Mouse (Mus musculus): ENCODE results near the gene Tdrd1. TPM values are rescaled to one million over a fixed set of nuclear protein-coding genes. Genes with fewer than 3 reads are reported as not detected.
"Not testable (repeated sequence)": the region's sequence is repeated elsewhere in the genome, so short reads cannot be mapped to it uniquely, and the experiment has no call there.

Gene Tdrd1
- 1.3 and 1.4 TPM in 2 replicates for polyA plus RNA-seq (2015; fragmentation: Nextera tagmentation; extraction: Ambion mirVana)

DNA sequence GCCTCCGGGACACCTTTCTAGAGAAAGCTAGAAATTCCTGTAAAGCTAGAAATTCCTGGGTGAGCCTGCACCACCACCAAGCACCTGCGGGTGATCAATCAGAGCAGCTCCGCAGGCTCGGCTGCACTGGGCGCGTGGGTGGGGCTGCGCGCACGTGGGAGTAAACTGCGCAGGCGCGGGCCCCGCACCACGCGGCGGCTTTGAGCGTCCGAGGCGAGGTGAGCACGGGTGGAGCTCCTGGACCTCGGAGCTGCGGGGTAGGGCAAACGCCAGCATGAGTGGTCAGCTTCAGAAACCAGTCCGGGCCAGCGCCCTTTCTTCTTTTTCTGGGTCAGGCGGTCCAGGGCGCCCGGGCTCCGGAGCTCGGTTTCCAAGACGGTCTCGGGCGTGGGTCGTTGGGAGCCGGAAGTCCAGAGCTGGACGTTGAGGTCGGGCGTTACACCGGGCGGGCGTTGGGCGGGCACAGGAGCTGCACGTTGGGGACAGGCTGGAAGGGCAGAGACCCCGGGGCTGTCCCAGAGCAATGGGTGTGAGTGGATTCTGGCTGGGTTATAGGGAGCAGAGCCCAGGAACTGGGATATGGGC lies at the start of gene Tdrd1:
Gene Tdrd1, plus strand, starts transcription at position 163 of the 585 bp plus-strand sequence.
- peak within 1 kb of the TSS; percentile 20; the same call in 1 of the 2 replicates for H3K4me3 ChIP-seq (ENCODE audit: low read length)
- WGBS, result 60% methylated on average over 44 of the region's 44 CpGs

GRCm38 (mm10) chr19:56776719-56777382 lies 49.2 kb upstream of the Tdrd1 start:
- Histone ChIP-seq H3K4me2 (ENCODE audit: low read length) (no peak overlapping the region), H3K9me3 (ENCODE audit: control insufficient read depth, low read length) (no peaks in the 10 kb centered on the region), H3K4me1 (ENCODE audit: control insufficient read depth, insufficient read depth, low read depth, low read length) (peaks cover 12% of the 10 kb centered on the region; the same call in 1 of the 2 replicates), H3K27ac (ENCODE audit: low read depth, low read length) (no peak overlapping the region), H3K27me3 (replicated peaks; ENCODE audit: control insufficient read depth, insufficient read depth, low read length) (peaks cover 7% of the 10 kb centered on the region), H3K36me3 (ENCODE audit: control insufficient read depth, insufficient read depth, low read length) (no peaks in the 10 kb centered on the region), H3K9ac (ENCODE audit: low read depth, low read length) (no peak overlapping the region), H3K4me3 (ENCODE audit: low read length) (no peak overlapping the region)
- ATAC-seq, result peak; percentile 69; the same call in 1 of the 2 replicates
- whole genome bisulfite sequencing, result 49% methylated on average over 16 of the region's 16 CpGs

More for the DNA sequence above, at the start of gene Tdrd1:
- no peak within 1 kb of the TSS for H3K27ac ChIP-seq (ENCODE audit: low read depth, low read length)
- H3K4me2 ChIP-seq (ENCODE audit: low read length), result peak within 1 kb of the TSS; percentile 47
- H3K36me3 ChIP-seq (ENCODE audit: control insufficient read depth, insufficient read depth, low read length), result no peaks in the 10 kb centered on the region
- no peak within 1 kb of the TSS for H3K9ac ChIP-seq (ENCODE audit: low read depth, low read length)
- peaks cover 3% of the 10 kb centered on the region for H3K4me1 ChIP-seq (ENCODE audit: control insufficient read depth, insufficient read depth, low read depth, low read length)
- no peaks in the 10 kb centered on the region for H3K27me3 ChIP-seq (replicated peaks; ENCODE audit: control insufficient read depth, insufficient read depth, low read length)
- ATAC-seq, result no peak
- H3K9me3 ChIP-seq (ENCODE audit: control insufficient read depth, low read length), result no peaks in the 10 kb centered on the region

- ATAC-seq; H3K9ac ChIP-seq (ENCODE audit: low read depth, low read length); H3K36me3 ChIP-seq (ENCODE audit: control insufficient read depth, insufficient read depth, low read length); H3K4me3 ChIP-seq (ENCODE audit: low read length); H3K27me3 ChIP-seq (replicated peaks; ENCODE audit: control insufficient read depth, insufficient read depth, low read length); H3K9me3 ChIP-seq (ENCODE audit: control insufficient read depth, low read length); H3K27ac ChIP-seq (ENCODE audit: low read depth, low read length); H3K4me2 ChIP-seq (ENCODE audit: low read length): not testable (repeated sequence)
- 97% methylated on average over 7 of the region's 7 CpGs for WGBS
- peaks cover 12% of the 10 kb centered on the region; the same call in 1 of the 2 replicates for H3K4me1 ChIP-seq (ENCODE audit: control insufficient read depth, insufficient read depth, low read depth, low read length)
Observed at GRCm38 (mm10) chr19:56778532-56778931, 47.5 kb upstream of the Tdrd1 start.

GRCm38 (mm10) chr19:56787911-56788310 lies 38.1 kb upstream of the Tdrd1 start:
- ATAC-seq, result no peak
- no peaks in the 10 kb centered on the region for H3K4me1 ChIP-seq (ENCODE audit: control insufficient read depth, insufficient read depth, low read depth, low read length)
- H3K36me3 ChIP-seq (ENCODE audit: control insufficient read depth, insufficient read depth, low read length), result peaks cover 14% of the 10 kb centered on the region
- H3K4me2 ChIP-seq (ENCODE audit: low read length), result no peak overlapping the region
- 87% methylated on average over 7 of the region's 7 CpGs for WGBS
- no peaks in the 10 kb centered on the region for H3K9me3 ChIP-seq (ENCODE audit: control insufficient read depth, low read length)
- H3K27ac ChIP-seq (ENCODE audit: low read depth, low read length), result no peak overlapping the region
- H3K27me3 ChIP-seq (replicated peaks; ENCODE audit: control insufficient read depth, insufficient read depth, low read length), result no peaks in the 10 kb centered on the region
- no peak overlapping the region for H3K9ac ChIP-seq (ENCODE audit: low read depth, low read length)
- no peak overlapping the region for H3K4me3 ChIP-seq (ENCODE audit: low read length)

DNA sequence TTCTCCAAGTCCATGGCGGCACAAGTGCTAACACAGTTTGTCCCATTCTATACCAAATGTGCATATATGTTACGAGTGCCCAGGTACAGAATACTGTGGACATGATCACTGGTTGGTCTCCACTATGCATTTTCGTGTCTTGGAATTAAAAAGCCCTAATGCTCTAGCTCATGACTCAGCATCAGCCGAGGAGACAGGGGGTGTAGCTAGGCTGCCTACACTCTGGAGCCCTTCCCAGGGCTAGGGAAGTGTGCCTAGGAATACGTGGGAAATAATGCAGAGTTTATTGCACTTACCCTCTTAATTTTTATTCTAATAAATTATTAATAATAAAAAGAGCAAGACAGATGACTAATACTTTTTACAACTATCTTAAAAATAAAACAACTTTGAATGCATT lies 37.1 kb upstream of the Tdrd1 start:
- H3K9ac ChIP-seq (ENCODE audit: low read depth, low read length), result no peak overlapping the region
- H3K9me3 ChIP-seq (ENCODE audit: control insufficient read depth, low read length), result no peaks in the 10 kb centered on the region
- ATAC-seq, result no peak
- no peaks in the 10 kb centered on the region for H3K27me3 ChIP-seq (replicated peaks; ENCODE audit: control insufficient read depth, insufficient read depth, low read length)
- no peaks in the 10 kb centered on the region for H3K4me1 ChIP-seq (ENCODE audit: control insufficient read depth, insufficient read depth, low read depth, low read length)
- H3K4me3 ChIP-seq (ENCODE audit: low read length), result no peak overlapping the region
- 89% methylated on average over 5 of the region's 5 CpGs for WGBS
- no peak overlapping the region for H3K4me2 ChIP-seq (ENCODE audit: low read length)
- no peak overlapping the region for H3K27ac ChIP-seq (ENCODE audit: low read depth, low read length)
- H3K36me3 ChIP-seq (ENCODE audit: control insufficient read depth, insufficient read depth, low read length), result peaks cover 19% of the 10 kb centered on the region

DNA sequence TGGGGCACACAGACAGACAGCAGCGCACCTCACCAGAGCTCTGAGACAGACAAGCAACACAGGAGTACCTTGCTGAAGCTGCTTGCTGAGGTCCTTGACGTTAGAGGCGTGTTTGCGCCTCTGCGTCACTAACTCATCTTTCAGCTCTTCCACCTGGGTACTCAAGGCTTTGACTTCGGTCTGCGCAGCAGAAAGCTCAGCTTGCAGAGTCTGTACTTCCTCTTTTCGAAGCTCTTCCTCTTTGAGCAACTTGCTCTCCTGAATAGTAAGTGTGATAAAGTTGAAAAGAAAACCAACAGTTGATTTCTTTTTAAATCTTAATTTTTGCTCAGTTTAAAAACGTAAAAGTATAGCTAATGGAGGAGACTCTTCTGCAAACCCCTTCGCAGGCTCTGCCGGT lies 28.6 kb upstream of the Tdrd1 start:
- WGBS, result 95% methylated on average over 11 of the region's 11 CpGs
- no peaks in the 10 kb centered on the region for H3K9me3 ChIP-seq (ENCODE audit: control insufficient read depth, low read length)
- no peak overlapping the region for H3K27ac ChIP-seq (ENCODE audit: low read depth, low read length)
- no peaks in the 10 kb centered on the region for H3K27me3 ChIP-seq (replicated peaks; ENCODE audit: control insufficient read depth, insufficient read depth, low read length)
- H3K9ac ChIP-seq (ENCODE audit: low read depth, low read length), result no peak overlapping the region
- H3K4me3 ChIP-seq (ENCODE audit: low read length), result no peak overlapping the region
- no peak overlapping the region for H3K4me2 ChIP-seq (ENCODE audit: low read length)
- H3K4me1 ChIP-seq (ENCODE audit: control insufficient read depth, insufficient read depth, low read depth, low read length), result no peaks in the 10 kb centered on the region
- peaks cover 38% of the 10 kb centered on the region for H3K36me3 ChIP-seq (ENCODE audit: control insufficient read depth, insufficient read depth, low read length)
- no peak for ATAC-seq

DNA sequence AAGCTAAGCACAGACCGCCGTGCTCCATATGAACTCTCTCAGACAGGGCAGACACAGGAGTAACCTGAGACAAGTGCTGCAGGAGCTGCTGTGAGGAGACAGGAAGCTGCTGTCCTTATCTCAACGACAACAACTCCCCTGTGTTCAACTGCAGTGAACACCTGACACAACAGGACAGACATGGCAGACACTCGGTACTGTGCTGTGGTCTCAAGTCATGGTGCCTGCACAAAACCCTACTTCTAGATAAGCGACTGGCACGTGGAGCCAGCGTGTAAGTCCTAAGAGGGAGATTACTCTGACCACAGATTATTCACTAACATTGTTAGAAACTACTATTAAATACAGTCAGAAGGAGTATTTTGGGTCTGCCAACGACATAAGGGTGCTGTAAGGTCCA lies 25.8 kb upstream of the Tdrd1 start:
- H3K9ac ChIP-seq (ENCODE audit: low read depth, low read length), result no peak overlapping the region
- no peak overlapping the region for H3K4me3 ChIP-seq (ENCODE audit: low read length)
- H3K4me1 ChIP-seq (ENCODE audit: control insufficient read depth, insufficient read depth, low read depth, low read length), result no peaks in the 10 kb centered on the region
- H3K4me2 ChIP-seq (ENCODE audit: low read length), result no peak overlapping the region
- H3K36me3 ChIP-seq (ENCODE audit: control insufficient read depth, insufficient read depth, low read length), result peaks cover 26% of the 10 kb centered on the region
- no peak overlapping the region for H3K27ac ChIP-seq (ENCODE audit: low read depth, low read length)
- no peaks in the 10 kb centered on the region for H3K27me3 ChIP-seq (replicated peaks; ENCODE audit: control insufficient read depth, insufficient read depth, low read length)
- no peak for ATAC-seq
- no peaks in the 10 kb centered on the region for H3K9me3 ChIP-seq (ENCODE audit: control insufficient read depth, low read length)
- WGBS, result 90% methylated on average over 8 of the region's 8 CpGs

DNA sequence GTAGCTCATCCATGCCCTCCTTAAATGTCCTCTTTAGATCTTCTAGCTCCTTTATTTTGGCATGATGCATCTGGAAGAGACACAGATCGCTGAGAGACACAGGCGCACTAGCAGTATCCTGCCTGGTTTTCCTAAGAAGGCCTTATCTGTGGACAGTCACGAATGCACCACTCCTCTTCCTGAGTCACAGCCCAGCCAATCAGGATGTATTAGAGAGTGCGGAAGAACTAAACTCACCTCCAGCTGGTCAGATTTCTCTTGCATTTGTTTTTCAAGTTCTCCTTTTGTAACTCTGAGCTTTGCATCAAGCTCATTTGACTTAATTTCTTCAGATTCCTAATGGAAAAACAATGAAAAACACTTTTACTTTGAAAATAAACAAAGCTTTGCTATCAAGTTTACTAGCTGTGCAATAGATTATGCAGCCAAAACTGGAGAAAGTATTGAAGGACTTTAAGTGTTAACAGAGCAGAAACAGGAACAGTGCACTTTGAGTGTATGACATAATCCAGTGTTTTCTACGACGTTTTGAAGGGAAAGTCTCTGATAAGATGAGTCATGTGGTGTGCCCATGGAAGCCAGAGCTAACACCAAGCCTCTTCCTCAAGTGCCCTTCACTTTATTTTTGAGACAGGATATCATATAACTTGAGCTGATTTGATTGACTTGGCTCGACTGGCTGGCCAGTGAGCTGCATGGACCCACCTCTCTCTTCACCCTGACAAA lies 24.9 kb upstream of the Tdrd1 start:
- no peak overlapping the region for H3K4me3 ChIP-seq (ENCODE audit: low read length)
- H3K27me3 ChIP-seq (replicated peaks; ENCODE audit: control insufficient read depth, insufficient read depth, low read length), result no peaks in the 10 kb centered on the region
- no peak for ATAC-seq
- no peak overlapping the region for H3K27ac ChIP-seq (ENCODE audit: low read depth, low read length)
- H3K4me2 ChIP-seq (ENCODE audit: low read length), result no peak overlapping the region
- H3K9me3 ChIP-seq (ENCODE audit: control insufficient read depth, low read length), result no peaks in the 10 kb centered on the region
- H3K9ac ChIP-seq (ENCODE audit: low read depth, low read length), result no peak overlapping the region
- 87% methylated on average over 7 of the region's 7 CpGs for WGBS
- no peaks in the 10 kb centered on the region for H3K4me1 ChIP-seq (ENCODE audit: control insufficient read depth, insufficient read depth, low read depth, low read length)
- peaks cover 23% of the 10 kb centered on the region for H3K36me3 ChIP-seq (ENCODE audit: control insufficient read depth, insufficient read depth, low read length)

GRCm38 (mm10) chr19:56801656-56802351 lies 24.2 kb upstream of the Tdrd1 start:
- H3K4me1 ChIP-seq (ENCODE audit: control insufficient read depth, insufficient read depth, low read depth, low read length), result no peaks in the 10 kb centered on the region
- no peak for ATAC-seq
- no peak overlapping the region for H3K4me2 ChIP-seq (ENCODE audit: low read length)
- H3K27ac ChIP-seq (ENCODE audit: low read depth, low read length), result no peak overlapping the region
- H3K9ac ChIP-seq (ENCODE audit: low read depth, low read length), result no peak overlapping the region
- no peaks in the 10 kb centered on the region for H3K9me3 ChIP-seq (ENCODE audit: control insufficient read depth, low read length)
- H3K4me3 ChIP-seq (ENCODE audit: low read length), result no peak overlapping the region
- 95% methylated on average over 10 of the region's 10 CpGs for WGBS
- no peaks in the 10 kb centered on the region for H3K27me3 ChIP-seq (replicated peaks; ENCODE audit: control insufficient read depth, insufficient read depth, low read length)
- H3K36me3 ChIP-seq (ENCODE audit: control insufficient read depth, insufficient read depth, low read length), result peaks cover 21% of the 10 kb centered on the region
